Mouse (Mus musculus): ENCODE measurements at regions not wholly inside any gene's neighbourhood (a gene's known extent, or its start where the extent isn't known, plus 50 kb on each side); places are given as distances from the start of the nearest gene placed in this dataset.

DNA sequence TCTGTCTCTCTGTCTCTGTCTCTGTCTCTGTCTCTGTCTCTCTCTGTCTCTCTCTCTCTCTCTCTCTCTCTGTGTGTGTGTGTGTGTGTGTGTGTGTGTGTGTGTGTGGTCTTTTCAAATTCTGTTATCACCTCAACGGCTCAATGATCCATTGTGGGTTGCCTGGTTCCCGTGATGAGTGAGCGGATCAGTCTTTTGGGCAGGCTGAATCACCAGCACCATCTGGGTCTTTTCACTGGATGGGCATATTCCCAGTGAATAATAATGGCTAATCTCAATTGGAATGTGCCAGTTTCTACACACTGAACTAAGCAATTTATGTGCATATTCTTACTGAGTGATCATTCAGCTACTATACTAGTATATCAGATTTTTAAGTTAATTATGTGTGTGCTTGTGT, 216.4 kb downstream of the Lmx1a start:
- DNase-seq (ENCODE audit: low spot score): no peak

DNA sequence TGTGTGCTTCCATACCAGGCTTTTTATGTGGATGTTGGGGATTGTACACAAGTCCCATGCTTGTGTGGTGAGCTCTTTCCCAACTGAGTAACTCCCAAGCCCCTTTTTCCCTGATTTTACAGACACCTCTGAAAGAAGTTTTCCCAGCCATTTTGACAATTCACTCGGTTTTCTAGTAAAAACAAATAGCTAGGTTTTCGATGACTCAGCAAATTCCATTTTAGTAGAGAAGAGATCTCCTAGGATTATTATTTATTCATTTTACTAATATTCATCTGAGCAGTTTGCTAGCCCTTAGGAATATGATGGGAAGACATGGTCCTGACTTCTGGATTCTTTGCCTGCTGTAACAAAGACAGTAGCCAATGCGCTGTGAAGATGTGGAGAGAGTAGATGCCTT, 223.0 kb downstream of the Lmx1a start:
- DNase-seq (ENCODE audit: low spot score): no peak

DNA sequence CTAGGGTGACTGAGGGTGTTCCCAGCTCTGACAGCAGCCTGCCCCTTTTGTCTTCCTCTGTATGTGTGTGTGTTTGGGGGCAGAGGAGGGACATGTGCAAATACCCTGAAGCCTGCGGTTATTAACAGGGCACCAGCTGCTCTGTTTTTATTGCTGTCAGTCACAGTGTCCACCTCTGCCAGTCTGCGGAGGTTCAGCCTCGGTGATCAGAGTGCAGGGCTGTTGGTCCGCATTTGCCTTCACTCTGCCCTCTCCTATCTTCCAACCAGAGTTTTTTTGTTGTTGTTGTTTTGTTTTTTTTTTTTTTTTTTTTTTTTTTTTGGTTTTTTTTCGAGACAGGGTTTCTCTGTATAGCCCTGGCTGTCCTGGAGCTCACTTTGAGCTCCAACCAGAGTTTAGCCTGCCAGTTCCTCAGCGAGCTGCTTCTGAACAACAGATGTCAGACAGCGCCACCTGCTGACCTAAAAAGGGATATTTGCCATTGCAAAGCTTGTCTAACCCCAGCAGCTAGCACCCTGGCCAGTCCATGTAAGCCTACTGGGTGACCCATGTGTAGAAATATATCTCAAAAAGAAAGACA, 226.0 kb downstream of the Lmx1a start:
- DNase-seq (ENCODE audit: low spot score): peak; percentile 92

DNA sequence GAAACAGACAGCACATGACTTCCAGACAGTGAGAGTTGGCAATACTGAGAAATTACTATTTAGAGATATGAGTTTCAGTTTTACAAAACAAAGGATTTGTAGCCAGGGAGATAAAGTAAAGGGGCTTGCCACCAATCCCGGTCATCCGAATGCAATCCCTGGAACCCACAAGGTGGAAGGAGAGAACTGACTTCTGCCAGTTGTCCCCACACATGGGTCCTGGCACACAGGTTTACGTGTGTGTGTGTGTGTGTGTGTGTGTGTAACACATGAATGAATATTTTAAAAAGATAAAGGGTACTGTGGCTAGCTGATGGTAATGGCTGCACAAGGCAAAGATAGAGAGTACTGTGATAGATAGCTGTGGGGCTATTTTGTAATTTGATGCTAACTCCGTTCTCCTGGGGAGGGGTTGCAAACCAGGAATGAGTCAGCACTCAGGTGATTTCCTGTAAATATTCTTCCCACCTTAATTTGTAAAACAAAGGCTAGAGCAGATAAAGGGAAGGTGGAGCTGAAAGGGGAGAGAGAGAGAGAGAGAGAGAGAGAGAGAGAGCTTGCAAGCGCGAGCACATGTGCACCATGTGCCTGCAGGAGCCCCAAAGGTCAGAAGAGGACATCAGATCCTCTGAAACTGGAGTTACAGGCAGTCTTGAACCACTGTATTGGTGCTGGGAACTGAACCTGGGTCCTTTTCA, 226.7 kb downstream of the Lmx1a start:
- no peak for DNase-seq (ENCODE audit: low spot score)

DNA sequence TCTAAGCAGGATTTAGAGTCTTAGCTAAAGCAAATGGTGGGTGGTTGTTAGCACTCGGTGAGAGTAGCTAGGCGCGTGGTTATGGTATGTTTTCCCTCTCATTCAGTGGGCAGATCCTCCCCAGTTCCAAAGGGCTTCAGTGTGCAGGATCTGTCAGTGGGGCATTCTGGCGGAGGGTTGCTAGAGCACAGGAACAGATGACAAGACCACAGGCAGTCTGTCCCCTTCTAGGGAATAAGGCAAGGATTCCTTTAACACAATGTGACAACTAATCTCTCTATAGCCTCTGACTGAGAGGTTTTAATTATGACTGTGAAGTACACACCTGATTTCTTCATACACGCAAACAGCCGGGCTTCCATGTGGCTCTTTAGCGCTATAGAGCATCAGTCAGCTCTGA, 233.9 kb downstream of the Lmx1a start:
- DNase-seq (ENCODE audit: low spot score): no peak

DNA sequence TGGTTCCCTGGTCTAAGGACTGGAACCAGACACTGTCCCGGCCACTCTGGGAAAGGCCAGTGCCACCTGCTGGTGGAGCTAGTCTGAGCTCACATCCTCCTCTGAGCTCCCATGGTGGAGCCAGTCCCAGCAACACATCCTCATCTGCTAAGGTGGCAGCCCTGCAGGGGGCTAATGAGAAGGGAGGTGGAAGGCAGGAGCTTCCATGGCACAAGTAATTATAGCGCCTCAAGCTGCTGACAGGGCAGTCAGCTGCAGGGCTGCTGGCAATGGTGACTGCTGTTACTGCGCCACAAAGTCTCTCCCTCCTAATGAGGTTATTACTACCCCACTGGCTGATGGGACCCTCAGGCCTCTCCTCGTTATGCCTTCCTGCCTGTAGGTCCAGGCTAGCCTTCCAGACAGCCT, 239.0 kb downstream of the Lmx1a start:
- DNase-seq (ENCODE audit: low spot score): peak; percentile 36

DNA sequence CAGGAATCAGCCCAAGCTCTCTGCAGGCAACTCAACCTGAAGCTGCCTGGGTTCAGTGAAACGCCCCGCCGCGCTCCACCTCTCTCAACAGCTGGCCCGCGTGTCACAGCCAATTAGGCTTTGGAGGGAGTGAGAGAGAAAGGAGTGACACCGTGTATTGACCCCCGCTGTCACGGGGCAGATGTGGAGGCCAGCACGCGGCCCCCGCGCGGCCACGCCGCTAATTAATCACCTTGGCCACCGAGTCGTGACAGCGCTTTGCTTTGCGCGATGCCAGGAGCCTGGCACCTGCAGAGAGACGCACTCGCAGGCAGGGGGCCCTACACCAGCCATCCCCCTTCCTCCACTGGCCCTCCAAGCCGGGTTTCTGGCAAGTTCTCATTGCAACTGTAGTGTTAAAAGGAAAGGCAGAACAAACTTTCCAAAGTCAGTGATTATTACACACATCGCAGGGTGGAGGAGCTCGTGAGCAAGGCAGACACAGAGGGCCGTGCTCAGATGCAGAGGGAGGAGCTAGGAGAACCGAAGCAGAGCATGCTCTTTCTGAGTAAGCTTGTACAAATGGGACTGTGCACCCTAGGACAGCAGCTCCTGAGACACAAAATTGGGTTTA, 240.8 kb downstream of the Lmx1a start:
- peak; percentile 75 for DNase-seq (ENCODE audit: low spot score)

DNA sequence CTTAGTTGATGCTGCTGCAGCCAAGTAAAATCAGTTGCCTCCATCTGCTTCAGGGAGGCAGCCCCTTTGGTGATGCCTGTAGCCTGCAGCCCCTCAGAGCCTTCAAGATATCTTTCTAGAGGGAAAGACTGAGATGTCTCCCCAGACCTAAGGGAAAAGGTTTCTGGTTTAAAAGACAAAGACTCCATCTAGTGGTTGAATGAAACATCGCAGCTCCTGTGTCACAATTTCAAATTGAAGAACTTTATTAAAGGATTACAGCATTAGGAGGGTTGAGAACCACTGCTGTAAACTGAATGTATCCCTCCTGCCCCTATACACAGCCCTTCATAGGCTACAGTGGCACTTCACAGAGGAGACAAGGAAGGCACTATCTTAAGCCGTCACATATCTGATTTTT, 243.1 kb downstream of the Lmx1a start:
- peak; percentile 79 for DNase-seq (ENCODE audit: low spot score)

DNA sequence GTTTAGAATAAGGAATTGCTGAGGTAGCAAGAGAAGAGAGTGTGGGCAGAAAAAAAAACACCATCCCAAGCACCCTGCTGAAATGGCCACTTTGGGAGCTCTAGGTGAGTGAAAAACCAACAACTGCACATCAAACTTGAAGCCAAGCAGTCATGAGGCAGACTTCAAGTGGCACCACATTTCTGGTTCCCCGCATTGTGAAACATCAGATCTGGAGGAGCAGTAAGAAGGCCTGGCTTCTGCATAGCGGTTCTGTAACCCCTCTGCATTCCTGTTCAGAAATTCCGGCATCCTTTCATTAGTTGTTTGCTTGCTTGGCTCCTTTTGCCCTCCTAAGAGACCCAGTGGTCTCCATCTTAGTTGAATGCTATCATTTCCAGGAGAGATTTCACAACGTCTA, 247.7 kb downstream of the Lmx1a start:
- DNase-seq (ENCODE audit: low spot score): no peak

DNA sequence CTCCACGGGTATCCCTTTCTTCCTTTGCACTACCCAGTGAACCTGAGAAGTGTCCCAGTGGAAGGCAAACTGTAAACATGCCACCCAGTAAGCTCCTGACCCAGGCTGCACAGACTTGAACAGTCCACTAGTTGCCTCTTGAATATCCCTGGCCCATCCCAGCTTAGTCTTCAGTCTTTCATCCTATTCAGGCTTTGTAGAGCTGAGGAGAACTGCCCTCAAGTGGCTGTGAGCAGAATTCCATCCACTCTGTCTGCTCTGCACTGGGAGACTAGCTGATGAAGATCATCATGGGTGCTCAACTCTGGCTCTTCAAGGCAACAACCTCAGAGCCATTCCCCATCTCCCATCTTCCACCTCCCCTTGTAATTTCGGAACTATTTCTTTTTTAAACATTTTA, 249.1 kb downstream of the Lmx1a start:
- DNase-seq (ENCODE audit: low spot score): no peak

DNA sequence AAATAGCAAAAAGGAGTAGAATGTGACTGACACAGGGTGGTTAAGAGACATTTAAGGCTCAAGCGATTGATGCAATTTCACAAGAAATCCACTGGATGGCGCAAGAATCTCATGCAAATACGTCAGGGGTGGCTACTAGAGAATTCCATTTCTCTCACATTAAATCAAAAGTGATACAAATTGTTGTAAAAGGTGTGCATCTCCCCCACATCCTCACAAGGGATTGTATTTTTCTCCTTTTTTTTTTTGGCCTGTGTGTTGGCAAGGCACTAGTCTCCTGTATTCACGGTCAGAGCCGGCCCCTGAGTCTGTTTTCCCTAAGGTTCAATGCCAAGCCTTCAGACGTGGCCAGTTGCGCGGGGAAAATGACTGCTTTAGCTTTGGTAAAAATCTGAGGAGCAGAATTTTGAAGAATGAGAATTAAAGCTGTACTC, 253.0 kb downstream of the Lmx1a start:
- DNase-seq (ENCODE audit: low spot score): peak; percentile 82

DNA sequence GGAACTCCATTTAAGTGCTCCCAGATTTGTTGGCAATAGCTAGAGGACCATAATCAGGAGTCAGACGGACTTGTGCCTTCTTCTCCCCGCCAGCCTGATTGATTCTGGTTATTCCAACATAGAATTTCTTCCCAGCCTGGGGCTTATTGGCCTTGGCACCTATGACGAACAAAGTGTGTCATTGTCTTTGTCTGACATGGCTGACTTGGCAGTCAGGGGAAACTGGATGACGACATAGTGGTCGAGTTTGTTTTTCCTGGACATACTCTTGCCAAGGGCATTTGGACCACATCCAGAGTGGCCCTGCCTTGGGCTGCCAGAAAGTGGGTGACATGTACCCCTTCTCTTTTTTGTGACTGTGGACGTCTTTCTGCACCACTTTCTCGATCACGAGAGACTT, 254.1 kb downstream of the Lmx1a start:
- DNase-seq (ENCODE audit: low spot score): no peak

DNA sequence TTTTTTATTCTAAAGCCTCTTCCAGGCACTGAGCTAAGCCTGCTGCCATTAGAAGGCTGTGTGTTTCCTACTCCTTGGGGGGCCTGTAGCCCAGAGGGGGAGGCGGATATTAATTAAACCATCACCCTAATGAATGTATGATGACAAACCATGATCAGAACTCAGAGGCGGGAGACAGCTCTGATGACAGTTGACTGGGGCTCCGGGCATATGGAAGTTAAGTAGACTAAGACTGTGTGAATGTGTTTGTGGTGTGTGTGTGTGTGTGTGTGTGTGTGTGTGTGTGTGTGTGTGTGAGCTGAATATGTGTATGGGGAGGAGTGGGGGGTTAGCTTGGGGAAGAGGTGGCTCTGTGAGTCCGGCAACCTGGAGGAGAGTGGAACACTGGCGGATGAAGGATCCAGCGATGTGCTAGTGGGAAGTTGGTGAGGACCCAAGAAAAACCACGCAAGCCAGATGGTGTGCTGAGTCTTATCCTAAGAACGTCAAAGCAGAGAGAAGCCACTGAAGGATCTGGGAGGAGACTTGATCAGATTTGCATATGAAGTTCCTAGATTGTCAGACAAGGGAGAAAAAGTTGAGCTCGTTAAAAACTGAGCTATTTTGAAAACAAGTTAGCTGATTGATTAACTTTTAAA, 256.7 kb downstream of the Lmx1a start:
- DNase-seq (ENCODE audit: low spot score): no peak

DNA sequence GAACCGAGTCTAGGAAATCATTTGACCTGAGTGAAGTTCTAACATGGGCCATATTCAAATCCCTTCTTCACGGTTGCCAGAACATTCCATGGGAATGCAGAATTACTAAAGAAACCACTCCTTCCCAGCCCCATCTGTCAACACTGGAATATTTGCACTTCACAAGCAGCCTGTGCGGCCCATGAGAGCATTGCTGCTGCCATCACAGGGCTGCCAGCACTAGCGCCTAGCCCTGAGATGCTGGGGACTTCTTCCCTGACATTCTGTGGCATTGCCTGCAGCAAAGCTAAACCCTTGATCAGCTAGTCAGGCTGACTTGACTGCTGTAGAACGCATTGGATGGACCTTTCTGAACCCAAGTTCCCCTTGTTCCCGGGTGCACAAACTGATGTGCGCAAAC, 258.8 kb downstream of the Lmx1a start:
- DNase-seq (ENCODE audit: low spot score): no peak

DNA sequence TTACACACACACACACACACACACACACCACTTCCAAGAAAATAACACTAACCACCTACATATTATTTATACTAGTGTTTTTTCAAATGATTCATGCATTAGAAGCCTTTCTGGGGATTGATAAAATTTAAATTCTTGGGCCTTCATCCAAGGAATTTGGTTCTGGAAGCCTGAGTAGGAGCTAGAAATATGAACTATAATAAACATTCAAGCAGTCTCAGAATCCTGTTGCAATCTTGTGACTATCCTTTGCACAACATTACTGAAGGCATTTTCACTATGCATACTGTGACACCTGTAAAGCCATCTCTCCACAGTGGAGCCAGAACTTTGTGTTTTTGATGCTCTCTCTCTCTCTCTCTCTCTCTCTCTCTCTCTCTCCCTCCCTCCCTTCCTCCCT, 262.7 kb downstream of the Lmx1a start:
- no peak for DNase-seq (ENCODE audit: low spot score)

DNA sequence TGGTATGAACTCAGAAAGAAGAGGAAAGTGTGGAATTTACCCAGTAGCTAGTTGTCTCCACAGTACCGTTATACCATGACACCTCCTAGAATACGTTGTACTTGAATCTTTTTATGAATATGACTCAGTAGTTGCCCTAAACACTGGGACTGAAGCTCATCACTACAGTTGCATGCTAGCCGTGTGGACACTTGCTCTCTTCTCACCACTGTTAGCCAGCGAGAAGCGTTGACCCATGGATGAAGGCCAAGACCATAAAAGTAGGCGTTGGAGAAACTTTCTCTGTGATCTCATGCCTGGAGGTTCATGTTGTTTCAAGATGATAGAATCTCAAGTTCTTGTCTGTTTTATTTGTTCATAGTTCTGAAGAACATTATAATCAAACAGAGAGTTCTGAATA, 269.5 kb downstream of the Lmx1a start:
- DNase-seq (ENCODE audit: low spot score): no peak

DNA sequence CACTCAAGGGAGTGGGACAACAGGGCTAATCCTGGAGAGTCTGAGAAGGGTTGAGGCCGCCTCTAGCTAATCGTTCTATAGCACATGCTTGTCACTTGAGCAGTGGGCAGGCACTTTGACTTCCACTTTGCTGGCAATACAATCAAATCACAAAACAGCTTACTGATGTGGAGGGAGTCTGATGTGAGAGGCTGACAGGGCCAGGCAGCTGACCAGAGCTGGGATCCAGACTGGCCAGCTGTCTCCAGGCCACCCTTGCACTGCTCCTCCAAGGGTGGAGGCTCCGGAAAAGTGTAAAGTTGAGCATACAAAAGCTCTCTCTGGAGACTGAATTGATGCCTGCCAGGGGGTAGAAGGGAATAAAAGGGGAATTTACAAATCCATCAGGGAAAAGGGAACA, 280.5 kb downstream of the Lmx1a start:
- DNase-seq (ENCODE audit: low spot score): peak; percentile 6

DNA sequence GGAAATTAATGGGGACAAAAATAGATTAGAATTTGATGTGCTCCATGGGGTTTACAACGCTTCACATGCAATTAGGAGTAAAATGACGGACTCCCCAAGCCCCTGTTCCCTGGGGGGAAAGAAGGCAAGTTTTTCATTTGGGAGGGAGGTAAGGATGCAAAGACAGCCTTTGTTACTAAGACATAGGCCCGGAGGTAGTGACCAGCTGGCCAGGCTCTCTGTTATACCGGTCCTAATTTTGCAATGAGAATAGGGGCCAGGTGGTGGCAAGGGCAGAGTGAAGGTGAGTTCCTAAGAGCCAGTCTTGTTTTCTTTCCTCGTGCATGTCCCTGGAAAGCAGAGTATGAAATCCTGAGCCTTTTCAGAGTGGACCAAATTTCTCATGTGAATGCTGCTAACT, 280.9 kb downstream of the Lmx1a start:
- no peak for DNase-seq (ENCODE audit: low spot score)

DNA sequence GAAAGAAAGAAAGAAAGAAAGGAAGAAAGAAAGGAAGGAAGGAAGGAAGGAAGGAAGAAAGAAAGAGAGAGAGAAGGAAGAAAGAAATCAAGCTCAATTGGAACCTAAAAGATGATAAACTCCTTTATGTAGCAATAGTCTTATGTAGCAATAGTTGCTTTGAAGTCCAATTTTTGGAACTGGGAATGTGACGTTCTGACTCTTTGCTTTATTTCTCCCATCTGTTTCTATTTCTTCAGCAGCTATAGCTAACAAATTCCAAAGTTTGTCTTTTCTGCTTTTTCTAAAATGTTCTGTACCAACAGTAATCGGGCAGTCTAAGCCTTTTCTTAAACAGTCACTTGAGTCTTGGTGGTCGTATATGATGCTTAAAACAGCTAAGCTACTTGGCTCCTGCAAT, 287.7 kb downstream of the Lmx1a start:
- DNase-seq (ENCODE audit: low spot score): no peak

DNA sequence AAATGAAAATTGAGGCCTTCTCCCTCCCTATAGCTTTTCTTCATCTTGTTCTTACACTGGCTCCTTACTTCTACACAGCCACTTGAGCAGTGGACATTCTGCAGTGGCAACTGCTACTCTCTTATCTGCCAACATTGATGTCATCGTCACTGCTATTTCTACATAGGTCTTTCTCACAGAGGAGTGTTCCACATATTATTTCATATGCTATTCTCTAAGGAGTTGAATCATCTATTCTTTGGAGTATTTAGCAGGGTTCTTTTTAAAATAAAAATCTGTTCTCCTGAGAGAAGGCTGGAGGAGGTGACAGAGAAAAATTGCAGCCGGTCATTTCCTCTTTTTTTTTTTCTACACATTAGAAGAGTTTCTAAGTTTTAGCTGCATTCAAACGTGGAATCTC, 290.1 kb downstream of the Lmx1a start:
- no peak for DNase-seq (ENCODE audit: low spot score)

DNA sequence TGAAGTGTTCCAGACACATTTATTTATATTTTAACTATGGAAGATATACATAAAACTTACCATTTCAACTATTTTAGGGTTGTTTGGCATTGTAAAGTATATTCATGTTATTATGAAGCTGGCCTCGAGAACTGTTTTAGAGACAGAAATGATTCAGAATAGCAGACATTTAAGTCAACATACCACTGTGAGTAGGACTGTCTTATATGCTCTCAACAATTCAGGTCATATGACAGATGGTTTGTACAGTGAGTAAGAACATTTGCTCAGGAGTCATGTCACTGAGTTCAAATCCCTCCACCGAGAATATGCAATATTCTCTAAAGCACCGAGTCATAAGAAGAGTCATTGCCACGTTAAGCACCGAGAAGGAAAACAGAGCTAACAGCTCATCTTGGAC, 290.6 kb downstream of the Lmx1a start:
- DNase-seq (ENCODE audit: low spot score): no peak

DNA sequence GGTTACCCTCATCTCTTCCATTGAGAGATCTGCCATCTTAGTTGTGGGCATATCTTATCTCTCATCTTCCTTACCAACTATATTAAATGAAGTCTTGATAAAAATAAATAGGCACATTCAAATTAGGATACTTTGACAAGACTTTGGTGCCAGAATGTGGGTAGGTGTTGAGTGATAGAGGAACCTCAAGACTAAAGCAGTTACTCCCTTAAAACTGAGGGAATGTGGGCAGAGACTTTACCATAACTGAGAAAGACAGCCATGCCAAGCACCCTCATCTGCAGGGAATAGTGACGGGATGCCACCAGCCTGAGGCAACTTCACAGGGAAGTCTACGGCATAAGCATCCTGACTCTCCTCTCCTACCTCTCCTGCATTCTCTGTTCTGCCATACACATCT, 292.3 kb downstream of the Lmx1a start:
- no peak for DNase-seq (ENCODE audit: low spot score)

DNA sequence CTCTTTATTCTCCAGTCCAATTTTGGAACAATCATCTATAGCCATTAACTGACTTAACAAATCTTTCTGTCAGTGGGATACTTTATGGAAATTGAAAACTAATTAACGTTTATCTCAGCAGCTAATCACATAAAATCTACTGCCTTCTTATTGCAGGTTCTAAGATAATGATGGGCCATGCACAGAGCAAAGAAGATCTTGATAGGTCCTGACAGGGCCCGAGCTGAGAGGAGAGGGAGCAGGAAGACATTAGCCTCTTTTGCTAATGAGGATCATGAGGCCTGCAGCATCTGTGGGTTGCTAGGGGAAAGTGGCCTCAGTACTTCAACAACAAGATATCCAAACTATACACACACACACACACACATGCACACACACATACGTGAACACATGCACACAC, 318.4 kb downstream of the Lmx1a start:
- no peak for DNase-seq (ENCODE audit: low spot score)
